Mouse (Mus musculus) CH12.LX (cell line): ENCODE measurements around the gene Acvrl1.

Experiments used
- EP300 ChIP-seq: IDR thresholded peaks from 2 replicates; pipeline ENCODE4 v1.6.1; 2011; ENCODE audit warnings: low read length, improper control_type of control experiment
- POLR2A ChIP-seq: IDR thresholded peaks from 2 replicates; pipeline ENCODE4 v1.6.1; 2011; ENCODE audit warnings: low read depth, mild to moderate bottlenecking, improper control_type of control experiment, low read length
- TCF12 ChIP-seq: IDR thresholded peaks from 2 replicates; pipeline ENCODE4 v1.6.1; 2014; ENCODE audit warnings: low read depth, mild to moderate bottlenecking, inconsistent platforms, low read length, improper control_type of control experiment
- USF1 ChIP-seq: IDR thresholded peaks from 2 replicates; pipeline ENCODE4 v1.6.1; 2014; ENCODE audit warnings: low read depth, mild to moderate bottlenecking, inconsistent platforms, low read length, improper control_type of control experiment

GRCm38 (mm10) chr15:101193971-101194370 is 65.6 kb downstream of the Acvrl1 start:
- no peak for TF ChIP-seq USF1
- TF ChIP-seq POLR2A: no peak
- TF ChIP-seq TCF12: no peak
- TF ChIP-seq EP300: no peak
